Mouse (Mus musculus) 3T3-L1 (cell line): ENCODE data around the gene Espnl.
A peak's percentile ranks its signal among the peaks of the same experiment; 100 is the strongest.

Experiments
- DNase-seq: peaks from one replicate; pipeline ENCODE4 v3.0.0-alpha.2; 2015; ENCODE audit warnings: low read depth, low spot score

Gene Espnl

DNA sequence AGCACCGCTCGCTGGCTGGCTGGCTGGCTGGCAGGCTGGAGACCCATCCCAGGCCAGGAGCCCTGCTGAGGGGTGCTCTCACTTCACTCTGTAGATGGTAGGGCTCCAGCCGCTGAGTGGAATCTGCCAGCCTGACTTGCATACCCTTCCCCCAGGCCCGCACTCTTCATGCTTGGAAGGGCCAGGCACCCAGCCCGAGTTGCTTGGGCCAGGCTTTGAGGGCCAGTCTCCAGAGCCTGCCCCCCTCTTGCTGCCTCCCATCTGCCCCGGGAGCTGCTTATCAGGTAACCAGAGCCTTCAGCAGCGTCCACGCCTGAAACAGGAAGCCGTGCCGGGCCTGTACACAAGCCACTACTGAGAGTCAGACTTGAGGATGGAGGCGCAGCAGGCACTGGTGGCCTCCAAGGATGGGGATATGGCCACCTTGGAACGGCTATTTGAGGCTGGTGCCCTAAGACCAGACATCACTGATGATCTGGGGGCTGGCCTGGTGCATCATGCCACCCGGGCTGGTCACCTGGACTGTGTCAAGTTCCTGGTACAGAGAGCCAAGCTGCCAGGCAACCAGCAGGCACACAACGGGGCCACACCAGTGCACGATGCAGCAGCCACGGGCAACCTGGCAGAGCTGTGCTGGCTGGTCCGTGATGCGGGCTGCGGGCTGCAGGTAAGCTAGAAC, at the start of gene Espnl:
TSS of gene Espnl (plus strand) at position 316 of the 679 bp plus-strand sequence.
- DNase-seq, result no peak

DNA sequence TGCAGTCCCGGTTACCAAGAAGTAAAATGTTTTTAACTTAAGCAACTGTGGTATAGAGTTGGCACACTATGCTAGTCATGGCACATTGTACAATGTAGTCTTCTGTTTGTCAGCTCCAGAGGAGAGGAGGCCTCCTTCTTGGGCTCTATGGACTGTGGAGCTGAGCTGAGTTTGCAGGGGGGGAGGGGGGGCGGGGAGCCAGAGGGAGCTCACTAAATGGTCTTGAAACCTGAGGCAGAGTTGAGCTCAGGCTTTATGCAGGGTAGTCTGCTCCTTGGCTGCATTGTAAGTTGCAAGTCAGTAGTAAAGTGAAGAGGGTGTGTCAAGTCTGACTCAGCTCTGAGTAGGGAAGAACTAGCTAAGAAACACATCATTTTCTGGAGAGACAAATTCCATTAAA, 49.6 kb upstream of the Espnl start:
- peak; percentile 75 for DNase-seq

DNA sequence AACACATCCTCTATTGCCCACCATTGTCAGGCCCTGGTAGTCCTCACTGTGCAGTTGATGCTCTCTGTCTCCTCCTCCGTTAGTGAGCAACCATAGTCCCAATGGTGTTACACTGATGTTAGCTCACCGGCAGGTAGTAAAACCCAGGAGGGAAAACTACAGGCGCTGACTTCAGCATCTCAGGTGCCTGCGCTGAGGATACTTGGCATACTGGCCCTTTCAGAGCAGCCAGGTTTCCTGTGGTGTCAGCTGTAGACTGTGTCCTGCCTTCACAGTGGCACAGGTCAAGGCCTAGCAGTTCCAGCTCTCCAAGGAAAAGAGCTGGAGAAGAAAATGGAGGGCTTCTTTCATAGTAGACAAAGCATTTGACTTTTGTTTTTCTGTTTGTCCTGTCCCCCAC, 45.3 kb upstream of the Espnl start:
- no peak for DNase-seq

DNA sequence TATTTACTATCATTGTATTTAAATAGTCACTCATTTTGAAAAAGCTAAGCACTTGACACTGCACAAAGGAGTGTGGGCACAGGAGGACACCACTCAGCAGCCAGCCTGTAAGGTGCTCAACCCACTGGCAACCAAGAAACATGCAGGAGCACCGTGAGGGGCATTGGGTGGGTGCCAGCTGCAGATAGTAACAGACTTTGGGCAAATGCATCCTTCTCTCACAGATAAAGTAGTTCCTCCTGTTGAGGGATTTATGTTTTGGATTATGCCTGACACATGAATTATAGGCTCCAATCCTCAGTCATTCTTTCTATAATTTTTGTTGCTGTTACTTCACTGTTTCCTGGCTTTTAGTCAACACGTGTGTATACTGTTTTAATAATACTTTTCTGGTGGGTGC, 44.4 kb upstream of the Espnl start:
- DNase-seq, result no peak

DNA sequence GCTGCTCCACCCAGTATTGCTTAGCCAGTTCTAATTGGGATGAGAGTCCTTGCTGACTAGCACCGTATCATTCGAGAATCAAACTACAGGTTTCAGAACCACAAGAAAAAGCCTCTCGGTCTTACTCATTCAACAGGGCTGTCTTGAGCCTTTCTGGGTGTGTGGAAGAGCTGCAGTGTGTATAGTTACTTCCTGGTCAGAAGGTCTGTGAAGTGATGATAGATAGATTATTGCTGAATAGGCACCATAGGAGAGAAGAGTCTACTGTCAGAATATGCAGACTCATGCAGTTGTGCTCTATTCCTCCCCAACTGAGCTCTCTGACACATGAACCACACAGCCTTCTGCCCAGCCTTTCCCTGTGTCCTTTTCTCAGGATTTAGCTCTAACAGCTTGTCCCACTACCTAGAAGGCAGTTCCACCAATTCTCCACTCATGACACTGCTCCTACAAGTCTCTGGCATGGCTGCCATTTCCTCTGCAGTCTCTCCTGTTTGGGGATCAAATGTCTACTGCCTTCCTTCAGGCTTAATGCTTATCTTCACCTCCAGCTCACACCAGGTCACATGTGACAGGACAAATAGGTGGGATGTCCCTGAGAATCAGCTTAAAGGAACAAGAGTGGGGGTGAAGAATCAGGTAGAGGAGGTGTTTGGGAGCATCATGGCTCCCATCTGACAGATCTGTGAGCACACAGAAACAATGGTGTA, 43.3 kb upstream of the Espnl start:
- no peak for DNase-seq

DNA sequence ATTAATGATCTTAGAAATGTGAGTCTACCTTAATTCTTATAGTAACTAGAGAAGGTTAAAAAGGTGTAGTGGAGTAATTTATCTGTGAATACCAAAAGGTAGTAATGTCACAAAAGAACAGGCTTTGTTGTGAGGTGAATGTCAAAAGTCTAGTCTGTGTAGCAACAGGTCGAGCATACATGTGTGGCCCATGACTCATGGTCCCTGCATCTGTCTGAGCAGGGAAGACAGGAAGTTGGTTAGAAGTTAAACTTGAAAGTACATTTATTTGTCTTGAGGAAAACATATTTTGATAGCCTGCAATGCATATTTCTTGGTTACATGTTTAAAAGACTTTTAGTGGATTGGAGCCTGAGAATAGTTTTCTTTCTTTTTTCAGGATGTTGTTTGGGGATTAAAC, 42.7 kb upstream of the Espnl start:
- peak; percentile 70 for DNase-seq

DNA sequence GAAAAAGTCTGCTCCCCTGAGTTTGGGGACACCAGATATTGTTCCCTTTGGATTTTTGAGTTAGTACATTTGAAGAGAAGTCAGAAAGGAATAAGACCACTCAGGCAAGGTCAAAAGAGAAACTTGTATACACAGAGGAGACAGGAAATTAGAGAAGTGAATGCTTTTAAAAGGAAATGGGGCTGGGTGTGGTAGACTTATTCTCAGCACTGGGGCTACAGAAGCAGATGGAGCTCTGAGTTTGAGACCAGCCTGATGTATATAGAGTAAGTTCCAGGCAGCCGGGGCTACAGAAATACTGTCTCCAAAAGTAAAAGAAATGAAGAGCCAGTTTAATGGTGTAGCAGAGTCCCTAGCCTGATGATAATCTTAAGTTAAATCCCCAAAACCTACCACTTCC, 39.3 kb upstream of the Espnl start:
- DNase-seq, result no peak

DNA sequence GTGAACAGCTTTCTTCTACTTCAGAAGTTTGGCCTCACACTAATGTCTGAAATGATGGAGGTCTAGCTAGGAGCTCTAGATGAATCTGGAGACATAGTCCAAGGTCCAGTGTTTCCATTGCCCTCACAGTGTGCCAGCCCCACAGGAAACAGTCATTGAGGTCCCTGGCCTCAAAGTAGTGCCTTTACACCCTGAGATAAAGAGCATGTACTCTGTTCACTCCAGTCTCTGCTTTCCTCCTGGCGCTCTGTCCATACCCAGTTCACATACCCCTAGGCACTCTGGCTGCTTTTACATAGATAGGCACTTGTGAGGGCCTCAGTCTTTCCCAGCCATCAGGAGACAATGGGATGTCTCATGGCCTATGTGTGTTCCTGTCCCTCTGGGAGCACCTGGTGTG, 32.5 kb upstream of the Espnl start:
- DNase-seq, result no peak

DNA sequence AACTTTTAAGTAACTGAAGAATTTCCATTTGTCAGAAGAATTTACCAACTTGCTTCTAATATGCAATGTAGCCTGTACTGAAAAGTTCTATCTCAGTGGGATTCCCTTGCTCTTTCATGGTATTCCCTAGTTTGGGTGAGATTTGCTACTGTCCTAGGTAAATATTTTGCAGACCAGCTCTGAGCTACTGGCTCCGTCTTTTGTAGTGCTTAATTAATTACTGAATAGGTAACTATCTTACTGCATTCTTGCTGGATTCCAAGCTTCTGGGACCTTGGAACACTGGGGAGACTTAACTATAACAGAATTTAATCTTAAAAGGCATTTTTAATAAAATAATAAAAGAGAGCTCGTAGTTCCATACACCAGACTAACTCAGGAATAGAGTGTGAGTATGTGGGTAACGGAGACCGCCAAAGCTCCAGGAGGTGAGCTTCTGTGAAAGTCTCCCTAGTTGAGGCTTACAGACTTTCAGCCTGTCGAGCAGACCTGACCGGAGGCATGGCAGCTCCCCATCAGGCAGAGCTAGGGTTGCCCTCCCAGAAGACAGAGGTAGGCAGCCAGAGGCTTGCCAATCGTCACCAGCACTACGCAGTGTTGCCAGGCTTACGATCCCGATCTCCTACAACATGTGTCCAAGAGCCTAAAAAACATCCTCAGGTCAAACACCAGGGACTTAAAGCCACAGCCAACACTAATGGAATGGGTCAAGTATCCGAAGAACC, 29.6 kb upstream of the Espnl start:
- no peak for DNase-seq

DNA sequence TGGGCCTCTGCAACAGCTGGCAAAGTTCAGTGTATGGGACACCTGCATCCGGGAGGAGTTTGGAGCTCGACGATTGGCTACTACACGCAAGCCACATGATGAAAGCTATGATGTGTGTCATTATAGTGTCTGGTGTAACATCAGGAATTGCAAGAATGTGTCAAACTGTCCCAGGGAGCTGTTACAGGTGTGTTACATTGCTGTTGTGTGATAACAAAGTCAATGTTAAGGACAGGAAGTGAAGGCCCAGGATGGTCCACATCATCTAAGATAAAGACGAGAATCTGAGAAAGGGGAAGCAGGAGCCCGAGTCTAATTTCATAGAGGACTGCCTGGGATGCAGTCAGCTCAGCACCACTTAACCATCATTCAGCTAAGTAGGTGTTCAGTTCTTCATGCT, 26.3 kb upstream of the Espnl start:
- no peak for DNase-seq

DNA sequence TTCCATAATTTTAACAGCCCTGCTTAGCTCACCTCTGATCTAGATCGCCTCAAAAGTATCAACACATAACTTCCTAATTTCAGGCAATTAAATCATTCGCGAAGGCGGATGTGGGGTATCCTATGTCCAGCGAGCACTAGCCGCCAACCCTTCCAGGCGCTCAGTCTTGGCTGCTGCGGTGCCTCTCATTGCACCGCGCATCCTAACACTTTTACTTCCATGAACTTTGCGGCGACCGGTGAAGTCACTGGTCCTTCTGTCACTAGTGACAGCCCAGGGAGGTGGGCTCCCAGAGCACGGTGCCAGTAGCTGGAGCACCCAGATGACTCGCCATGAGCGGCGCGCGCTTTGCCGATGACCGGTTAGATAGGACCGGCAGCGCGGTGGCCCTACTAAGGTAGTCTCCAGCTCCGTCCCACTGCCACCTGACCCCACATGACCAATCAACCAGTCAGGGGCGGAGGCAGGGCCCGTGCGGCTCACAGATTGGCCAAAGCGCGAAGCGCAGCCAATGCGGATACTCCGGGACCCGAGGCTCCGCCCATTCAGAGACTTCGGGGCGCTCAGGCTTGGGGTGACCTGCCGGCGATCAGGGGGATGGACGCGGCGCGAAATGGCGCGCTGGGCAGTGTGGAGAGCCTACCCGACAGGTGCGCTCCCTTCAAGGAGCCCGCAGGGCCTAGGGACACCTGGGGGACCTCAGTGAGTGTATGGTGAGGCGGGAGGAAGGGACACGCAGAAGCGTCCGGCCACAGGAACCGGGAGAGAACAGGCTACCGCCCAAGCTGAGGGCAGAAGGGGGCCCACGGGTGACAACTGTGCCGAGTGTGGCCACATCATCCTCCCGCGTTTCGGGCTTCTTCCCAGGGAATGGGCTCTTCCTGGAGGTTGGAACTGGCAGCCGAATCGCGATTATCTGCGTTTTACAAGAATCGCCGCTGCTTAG, 23.8 kb upstream of the Espnl start, which contains the start of gene Scly:
TSS of gene Scly (plus strand) at position 540 of the 946 bp plus-strand sequence.
- peak; percentile 76 for DNase-seq

DNA sequence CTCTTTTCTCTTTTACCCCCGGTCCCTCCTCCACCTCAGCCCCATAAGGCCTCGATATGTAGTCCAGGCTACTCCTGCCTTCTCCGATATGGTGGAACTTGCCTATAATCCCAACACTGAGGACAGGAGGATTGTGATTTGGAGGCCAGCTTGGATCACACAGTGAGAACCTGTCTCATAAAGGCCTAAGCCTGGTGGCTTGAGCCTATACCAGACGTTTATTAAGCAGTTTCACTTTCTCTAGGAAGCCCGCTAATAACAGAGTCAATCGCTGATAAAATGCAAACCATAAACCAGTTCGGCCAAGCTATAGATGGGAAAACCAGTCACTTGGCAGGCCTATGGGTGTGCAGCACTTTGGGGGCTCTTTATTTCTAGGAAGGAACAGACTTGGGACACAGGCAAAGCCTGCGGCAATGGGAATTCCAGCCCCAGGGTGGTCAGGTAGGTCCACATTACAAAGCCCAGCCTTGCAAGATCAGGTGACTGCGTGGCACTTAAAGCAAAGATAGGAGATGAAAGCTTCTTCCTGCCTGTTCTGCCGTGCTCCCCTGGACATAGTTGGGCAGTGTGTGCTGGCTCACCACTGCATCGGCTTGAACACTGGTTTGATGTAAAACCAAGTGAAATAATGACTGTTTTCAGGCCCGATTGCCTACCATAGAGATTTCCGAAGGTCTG, 22.7 kb upstream of the Espnl start:
- DNase-seq, result no peak

DNA sequence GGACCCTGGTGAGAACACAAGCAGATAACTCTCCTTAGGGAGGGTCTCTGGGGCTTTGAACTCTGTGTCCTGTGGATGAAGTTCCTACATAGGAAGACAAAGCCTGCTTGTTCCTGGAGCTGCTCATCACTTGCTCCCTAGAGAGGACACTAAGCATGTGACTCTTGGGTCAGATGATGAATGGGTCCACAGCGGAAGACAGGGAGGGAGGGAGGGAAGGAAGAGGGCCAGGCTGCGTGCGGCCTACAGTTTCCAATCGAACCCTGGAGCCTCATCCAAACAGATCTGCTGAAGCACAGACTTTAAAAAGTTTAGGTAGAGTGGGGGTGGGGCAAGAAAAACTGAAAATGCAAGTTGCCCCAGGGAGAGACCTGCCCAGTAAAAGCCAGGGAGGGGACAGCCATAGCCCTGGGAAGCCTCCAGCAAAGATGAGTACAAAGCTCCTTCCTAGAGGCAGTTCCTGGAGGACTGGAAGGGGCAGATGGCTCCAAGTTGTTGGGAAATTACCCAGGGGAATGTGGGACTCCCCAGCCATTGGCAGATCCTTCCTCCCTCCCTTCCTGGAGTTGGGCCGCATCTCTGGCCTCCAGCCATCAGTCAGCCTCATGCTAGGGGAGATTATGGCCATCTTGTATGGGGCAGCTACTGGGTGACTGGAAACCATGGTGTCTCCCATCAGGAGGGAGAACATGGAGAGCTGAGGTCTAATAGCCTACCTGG, 22.0 kb upstream of the Espnl start:
- DNase-seq, result peak; percentile 29

DNA sequence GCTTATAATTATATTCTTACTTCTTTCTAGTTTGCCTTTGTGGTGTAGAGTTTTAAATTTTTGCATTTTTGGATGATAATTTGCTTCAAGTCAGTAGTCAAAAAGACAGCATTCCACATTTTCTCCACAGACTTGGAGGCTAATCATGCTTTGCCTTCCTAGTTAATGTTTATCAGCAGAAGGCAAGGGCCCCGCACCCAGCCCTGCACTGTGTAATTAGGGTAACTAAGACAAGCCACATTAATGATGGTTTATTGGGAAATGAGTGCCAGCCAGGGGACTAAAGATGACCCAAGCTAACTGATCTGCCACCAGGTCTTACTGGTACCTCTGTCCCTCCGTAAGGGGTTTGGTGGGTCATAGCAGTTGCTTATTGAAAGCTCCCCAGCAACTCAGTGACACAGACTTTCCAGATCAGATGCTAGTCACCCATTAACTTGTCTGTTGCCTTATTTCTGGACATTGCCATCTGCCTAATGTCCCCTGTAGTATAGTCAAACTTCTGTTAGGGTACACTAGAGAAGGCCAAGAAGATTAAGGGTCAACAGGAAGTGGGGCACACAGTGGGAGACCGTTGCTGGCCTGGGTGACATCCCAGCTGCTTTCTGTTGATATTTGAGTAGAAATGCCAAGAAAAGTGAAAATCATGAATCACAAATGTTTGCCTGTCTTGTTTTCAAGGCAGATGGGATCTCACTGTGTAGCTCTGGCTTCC, 20.5 kb upstream of the Espnl start:
- DNase-seq, result no peak

DNA sequence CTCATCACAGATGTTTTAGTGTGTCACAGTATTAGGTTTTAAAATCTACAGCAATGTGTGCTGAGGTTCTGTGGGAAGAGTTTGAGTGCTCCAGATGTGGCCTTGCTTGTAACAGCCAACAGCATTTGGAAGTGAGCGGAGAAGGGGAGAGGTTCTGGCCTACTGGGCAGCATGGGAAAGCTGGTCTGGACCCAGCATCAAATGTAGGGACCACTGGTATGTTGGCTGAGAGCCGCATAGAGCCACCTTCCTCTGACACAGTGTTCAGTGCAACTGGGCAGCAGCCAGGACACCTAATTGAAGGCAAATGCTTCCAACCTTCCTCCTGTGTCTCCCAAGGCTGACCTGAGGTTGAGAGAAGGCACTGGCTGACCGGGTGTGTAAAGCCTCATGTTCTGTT, 19.9 kb upstream of the Espnl start:
- DNase-seq, result peak; percentile 43

DNA sequence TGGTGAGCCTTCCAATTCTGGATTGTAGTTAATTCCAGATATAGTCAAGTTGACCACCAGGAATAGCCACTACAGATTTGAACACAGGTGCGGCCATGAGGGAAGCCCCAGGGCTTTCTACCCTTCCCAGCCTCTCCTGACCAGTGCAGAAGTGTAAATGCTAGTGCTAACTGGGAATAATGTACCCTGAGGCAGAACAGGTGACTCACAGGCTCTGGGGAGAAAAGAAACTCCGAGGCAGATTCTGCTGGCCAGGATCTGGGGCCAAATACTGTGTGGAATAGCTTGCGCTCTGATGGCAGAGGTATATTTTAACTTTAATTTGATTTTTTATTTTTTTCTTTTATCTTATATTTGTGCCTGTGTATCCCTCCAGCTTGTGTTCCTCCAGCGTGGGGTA, 17.3 kb upstream of the Espnl start:
- peak; percentile 71 for DNase-seq

DNA sequence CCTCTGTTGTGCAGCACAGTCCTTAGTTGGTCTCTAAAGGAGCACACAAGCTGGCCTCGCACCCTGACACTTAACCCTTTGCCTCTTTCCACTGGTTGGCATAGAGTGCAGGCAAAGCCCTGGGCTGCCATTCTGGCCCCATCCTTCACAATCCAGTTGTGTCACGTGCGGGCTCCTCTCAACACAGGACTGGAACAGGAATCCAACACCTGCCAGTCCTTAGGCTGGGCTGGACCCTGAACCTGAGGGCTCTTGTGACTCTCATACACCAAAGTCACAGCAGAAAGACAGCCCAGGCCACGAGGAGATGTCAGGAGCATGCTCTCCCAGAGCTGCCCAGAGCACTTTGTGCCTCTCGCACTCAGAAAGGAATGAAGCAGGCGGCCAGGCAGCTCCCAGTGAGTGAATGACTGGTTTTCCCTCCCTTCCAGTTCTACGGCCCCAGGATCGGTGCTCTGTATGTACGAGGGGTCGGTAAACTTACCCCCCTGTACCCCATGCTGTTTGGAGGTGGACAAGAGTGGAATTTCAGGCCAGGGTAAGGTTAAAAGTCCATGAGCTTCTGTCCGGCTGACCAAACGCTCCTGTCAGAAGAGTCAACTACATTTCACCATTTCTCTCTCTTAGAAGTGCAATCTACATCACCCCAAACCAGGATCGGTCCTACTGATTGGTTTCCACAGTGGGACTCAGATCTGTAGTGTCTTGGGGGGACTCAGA, 12.3 kb upstream of the Espnl start:
- no peak for DNase-seq

DNA sequence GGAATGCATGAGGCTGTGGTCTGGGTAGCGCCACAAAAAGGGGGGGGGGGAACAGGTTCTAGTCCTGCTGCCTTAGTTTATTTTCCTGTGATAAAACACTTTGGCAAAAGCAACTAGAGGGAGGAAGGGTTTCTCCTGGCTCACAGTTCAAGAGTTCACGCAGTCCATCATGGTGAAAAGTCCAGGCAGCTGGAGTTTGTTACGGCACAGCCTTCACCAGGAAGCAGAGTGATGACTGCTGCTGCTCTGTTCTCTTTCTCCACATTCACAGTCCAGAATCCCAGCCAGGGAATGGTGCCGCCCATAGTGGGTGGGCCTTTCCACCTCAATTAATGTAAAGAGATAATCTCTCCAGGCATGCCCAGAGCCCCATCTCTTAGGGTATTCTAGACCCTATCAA, 9.6 kb upstream of the Espnl start:
- DNase-seq, result no peak

DNA sequence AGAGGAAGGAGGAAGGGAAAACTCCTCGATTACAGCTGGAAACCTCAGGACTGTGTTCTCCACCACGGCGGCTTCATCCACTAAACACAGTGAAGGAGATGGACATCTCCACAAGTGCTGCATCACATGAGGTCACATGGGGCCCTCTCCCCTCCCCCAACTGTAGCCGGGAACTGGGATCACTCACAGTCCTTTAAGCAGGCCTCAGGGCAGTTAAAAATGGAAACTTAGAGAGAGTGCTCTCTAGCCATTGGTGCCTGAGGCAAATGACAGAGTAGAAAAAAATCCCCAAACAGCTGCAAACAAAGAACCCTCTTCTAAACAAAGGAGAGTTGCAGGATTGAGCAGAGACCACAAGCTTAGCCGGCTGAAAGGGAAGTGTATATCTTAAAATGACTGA, 8.6 kb upstream of the Espnl start:
- DNase-seq, result peak; percentile 50
